8 mouse cellular contexts compared by ENCODE assay signal in genomic region chr7:15955509-15955908, GRCm38 (mm10). TPM values are rescaled to one million over a fixed set of nuclear protein-coding genes. Genes with fewer than 3 reads are reported as not detected.
DNase-seq lines count a peak whose midpoint lies in the region; ATAC-seq and TF ChIP-seq lines count a peak whose summit lies in the region.

No protein-coding gene starts in this region.

- H3K27me3 ChIP-seq in forebrain, embryonic 11.5 days (ENCODE audit: control insufficient read depth, insufficient read depth, low read length): no peaks in the 10 kb centered on the region
- no peaks in the 10 kb centered on the region for H3K27me3 ChIP-seq in forebrain, embryonic 15.5 days
- H3K27me3 ChIP-seq in limb, embryonic 12.5 days: peaks cover 23% of the 10 kb centered on the region
- H3K27me3 ChIP-seq in midbrain, embryonic 14.5 days (ENCODE audit: control insufficient read depth, insufficient read depth, low read length): no peaks in the 10 kb centered on the region
- H3K27me3 ChIP-seq in thymus, adult 2 months (ENCODE audit: control insufficient read depth, insufficient read depth, low read length): peaks cover 11% of the 10 kb centered on the region; the same call in 1 of the 2 replicates

- H3K9ac ChIP-seq in forebrain, embryonic 11.5 days (ENCODE audit: low read length): peak overlapping the region; percentile 48
- no peak overlapping the region for H3K9ac ChIP-seq in forebrain, embryonic 15.5 days (replicated peaks)
- H3K9ac ChIP-seq in limb, embryonic 12.5 days (replicated peaks): peak overlapping the region; percentile 53; the same call in 1 of the 2 replicates
- H3K9ac ChIP-seq in midbrain, embryonic 14.5 days (replicated peaks; ENCODE audit: low read length): no peak overlapping the region; the same call in 1 of the 2 replicates

- no peak for TF ChIP-seq CTCF in thymus, adult 2 months (IDR thresholded peaks at IDR 0.05; ENCODE audit: borderline replicate concordance, control insufficient read depth, extremely low read depth, insufficient read depth, low read length, poor library complexity)

- no peak overlapping the region for H3K27ac ChIP-seq in forebrain, embryonic 11.5 days (ENCODE audit: low read depth, low read length)
- no peak overlapping the region for H3K27ac ChIP-seq in forebrain, embryonic 15.5 days (replicated peaks)
- H3K27ac ChIP-seq in limb, embryonic 12.5 days: no peak overlapping the region
- H3K27ac ChIP-seq in midbrain, embryonic 14.5 days (replicated peaks; ENCODE audit: low read depth, low read length): no peak overlapping the region
- H3K27ac ChIP-seq in thymus, adult 2 months (ENCODE audit: control insufficient read depth, insufficient read depth, low read length): no peak overlapping the region

- peak overlapping the region; percentile 22; the same call in 1 of the 2 replicates for H3K4me3 ChIP-seq in forebrain, embryonic 11.5 days (ENCODE audit: low read depth, low read length)
- H3K4me3 ChIP-seq in forebrain, embryonic 15.5 days: no peak overlapping the region
- H3K4me3 ChIP-seq in limb, embryonic 12.5 days (replicated peaks): peak overlapping the region; percentile 26
- peak overlapping the region; percentile 13; the same call in 1 of the 2 replicates for H3K4me3 ChIP-seq in midbrain, embryonic 14.5 days (replicated peaks; ENCODE audit: low read depth, low read length)
- H3K4me3 ChIP-seq in thymus, adult 2 months (ENCODE audit: control insufficient read depth, insufficient read depth, low read length): no peak overlapping the region

- DNase-seq in forebrain, embryonic 11.5 days (ENCODE audit: low spot score): no peak
- DNase-seq in midbrain, embryonic 14.5 days: no peak
- DNase-seq in thymus, adult 2 months: no peak
- no peak for DNase-seq in layer of hippocampus, postnatal 36 days
- DNase-seq in cerebellum, adult 11-12 months: no peak

- WGBS in forebrain, embryonic 11.5 days: 17% methylated on average over 7 of the region's 7 CpGs
- 24% methylated on average over 7 of the region's 7 CpGs for WGBS in forebrain, embryonic 15.5 days
- WGBS in limb, embryonic 12.5 days: 17% methylated on average over 7 of the region's 7 CpGs
- 23% methylated on average over 7 of the region's 7 CpGs for WGBS in midbrain, embryonic 14.5 days
- WGBS in thymus, adult 2 months: 7% methylated on average over 7 of the region's 7 CpGs

- no peaks in the 10 kb centered on the region for H3K4me1 ChIP-seq in forebrain, embryonic 11.5 days (replicated peaks; ENCODE audit: control insufficient read depth, insufficient read depth, low read length)
- H3K4me1 ChIP-seq in forebrain, embryonic 15.5 days: no peaks in the 10 kb centered on the region
- H3K4me1 ChIP-seq in limb, embryonic 12.5 days (replicated peaks): 0 out of 2 replicates have a peak, but pooled peaks cover 6% of the 10 kb centered on the region
- H3K4me1 ChIP-seq in midbrain, embryonic 14.5 days (ENCODE audit: control insufficient read depth, insufficient read depth, low read length): peaks cover 2% of the 10 kb centered on the region; the same call in 1 of the 2 replicates
- H3K4me1 ChIP-seq in thymus, adult 2 months (replicated peaks; ENCODE audit: control insufficient read depth, insufficient read depth, low read length): 0 out of 2 replicates have a peak, but pooled peaks cover 2% of the 10 kb centered on the region

- TF ChIP-seq POLR2A in thymus, adult 2 months (IDR thresholded peaks at IDR 0.05; ENCODE audit: control insufficient read depth, extremely low read depth, insufficient read depth, low read length, poor library complexity): no peak

- no peak for ATAC-seq in forebrain, embryonic 11.5 days (replicated peaks; ENCODE audit: low FRiP score)
- ATAC-seq in forebrain, embryonic 15.5 days (replicated peaks): no peak
- peak; percentile 28 for ATAC-seq in granulocyte monocyte progenitor cell, adult 5-6 weeks (replicated peaks; ENCODE audit: poor library complexity, severe bottlenecking)
- no peak for ATAC-seq in limb, embryonic 12.5 days (ENCODE audit: insufficient number of reproducible peaks, insufficient read depth, low FRiP score, low TSS enrichment, low read depth)
- ATAC-seq in midbrain, embryonic 14.5 days (ENCODE audit: low FRiP score, low TSS enrichment): no peak

- H3K36me3 ChIP-seq in forebrain, embryonic 11.5 days (ENCODE audit: control insufficient read depth, insufficient read depth, low read length): no peaks in the 10 kb centered on the region
- no peaks in the 10 kb centered on the region for H3K36me3 ChIP-seq in forebrain, embryonic 15.5 days
- H3K36me3 ChIP-seq in limb, embryonic 12.5 days: no peaks in the 10 kb centered on the region
- H3K36me3 ChIP-seq in midbrain, embryonic 14.5 days (ENCODE audit: control insufficient read depth, insufficient read depth, low read length): no peaks in the 10 kb centered on the region
- no peaks in the 10 kb centered on the region for H3K36me3 ChIP-seq in thymus, adult 2 months (ENCODE audit: control insufficient read depth, insufficient read depth, low read length)

- no peaks in the 10 kb centered on the region; the same call in 1 of the 2 replicates for H3K9me3 ChIP-seq in forebrain, embryonic 11.5 days (ENCODE audit: control insufficient read depth, low read length)
- H3K9me3 ChIP-seq in forebrain, embryonic 15.5 days: no peaks in the 10 kb centered on the region
- no peaks in the 10 kb centered on the region for H3K9me3 ChIP-seq in limb, embryonic 12.5 days
- no peaks in the 10 kb centered on the region for H3K9me3 ChIP-seq in midbrain, embryonic 14.5 days (ENCODE audit: control insufficient read depth, low read length)

- peak overlapping the region; percentile 45 for H3K4me2 ChIP-seq in forebrain, embryonic 11.5 days (ENCODE audit: low read depth, low read length, severe bottlenecking)
- no peak overlapping the region; the same call in 1 of the 2 replicates for H3K4me2 ChIP-seq in forebrain, embryonic 15.5 days (replicated peaks)
- peak overlapping the region; percentile 54 for H3K4me2 ChIP-seq in limb, embryonic 12.5 days
- peak overlapping the region; percentile 42 for H3K4me2 ChIP-seq in midbrain, embryonic 14.5 days (ENCODE audit: low read length)

RNA-seq across cellular contexts. Expression of gene Nop53, which starts 9.6 kb away (rescaled TPM):
- polyA plus RNA-seq in forebrain, embryonic 11.5 days (2014; fragmentation: Nextera tagmentation; extraction: Ambion mirVana): 169 and 174 TPM in 2 replicates
- 144 and 150 TPM in 2 replicates for polyA plus RNA-seq in forebrain, embryonic 15.5 days (2015; fragmentation: Nextera tagmentation; extraction: Ambion mirVana)
- total RNA-seq in granulocyte monocyte progenitor cell, adult 5-6 weeks (2014; fragmentation: Nextera tagmentation): 70.6 and 105 TPM in 2 replicates
- 186 and 221 TPM in 2 replicates for total RNA-seq in granulocyte monocyte progenitor cell, adult 5-6 weeks (2017)
- polyA plus RNA-seq in limb, embryonic 12.5 days (2016; fragmentation: Nextera tagmentation; extraction: Ambion mirVana): 187 and 192 TPM in 2 replicates
- polyA plus RNA-seq in midbrain, embryonic 14.5 days (2014; fragmentation: Nextera tagmentation; extraction: Ambion mirVana): 135 and 136 TPM in 2 replicates
- polyA plus RNA-seq in thymus, adult 2 months (2012; rRNA removed): 170 and 192 TPM in 2 replicates
- 100 to 1,000 TPM; 112 to 113 TPM for total RNA-seq in layer of hippocampus, postnatal 36 days (2021)

RNA-seq across cellular contexts. Expression of gene Ehd2, which starts 11.9 kb away (rescaled TPM):
- polyA plus RNA-seq in forebrain, embryonic 11.5 days (2014; fragmentation: Nextera tagmentation; extraction: Ambion mirVana): 10.4 and 11.3 TPM in 2 replicates
- polyA plus RNA-seq in forebrain, embryonic 15.5 days (2015; fragmentation: Nextera tagmentation; extraction: Ambion mirVana): 3.7 and 5.0 TPM in 2 replicates
- not detected in 2 replicates for total RNA-seq in granulocyte monocyte progenitor cell, adult 5-6 weeks (2014; fragmentation: Nextera tagmentation)
- total RNA-seq in granulocyte monocyte progenitor cell, adult 5-6 weeks (2017): 0.13 TPM in 1 of 2 replicates, not detected in the other
- 10.0 and 12.4 TPM in 2 replicates for polyA plus RNA-seq in limb, embryonic 12.5 days (2016; fragmentation: Nextera tagmentation; extraction: Ambion mirVana)
- polyA plus RNA-seq in midbrain, embryonic 14.5 days (2014; fragmentation: Nextera tagmentation; extraction: Ambion mirVana): 3.1 and 3.9 TPM in 2 replicates
- polyA plus RNA-seq in thymus, adult 2 months (2012; rRNA removed): 15.0 and 17.4 TPM in 2 replicates
- 1 to 10 TPM; 4.1 to 5.8 TPM for total RNA-seq in layer of hippocampus, postnatal 36 days (2021)

RNA-seq across cellular contexts. Expression of gene Selenow, which starts 33.3 kb away (rescaled TPM):
- 944 and 965 TPM in 2 replicates for polyA plus RNA-seq in forebrain, embryonic 11.5 days (2014; fragmentation: Nextera tagmentation; extraction: Ambion mirVana)
- polyA plus RNA-seq in forebrain, embryonic 15.5 days (2015; fragmentation: Nextera tagmentation; extraction: Ambion mirVana): 1,503 and 1,574 TPM in 2 replicates
- 96.6 and 124 TPM in 2 replicates for total RNA-seq in granulocyte monocyte progenitor cell, adult 5-6 weeks (2014; fragmentation: Nextera tagmentation)
- total RNA-seq in granulocyte monocyte progenitor cell, adult 5-6 weeks (2017): 28.8 and 30.2 TPM in 2 replicates
- 912 and 933 TPM in 2 replicates for polyA plus RNA-seq in limb, embryonic 12.5 days (2016; fragmentation: Nextera tagmentation; extraction: Ambion mirVana)
- polyA plus RNA-seq in midbrain, embryonic 14.5 days (2014; fragmentation: Nextera tagmentation; extraction: Ambion mirVana): 1,539 and 1,832 TPM in 2 replicates
- 408 and 474 TPM in 2 replicates for polyA plus RNA-seq in thymus, adult 2 months (2012; rRNA removed)
- 1,000 to 10,000 TPM; 1,445 to 1,563 TPM for total RNA-seq in layer of hippocampus, postnatal 36 days (2021)

Comparison
In these comparisons a context has a peak if more than half of its experiments do, and no peak if none do; other contexts are left out.
1. H3K4me3 ChIP-seq: peak in forebrain, embryonic 11.5 days (single experiment), limb, embryonic 12.5 days (single experiment) and midbrain, embryonic 14.5 days (single experiment); none in forebrain, embryonic 15.5 days (single experiment) and thymus, adult 2 months (single experiment).
2. H3K9ac ChIP-seq: peak in forebrain, embryonic 11.5 days (single experiment) and limb, embryonic 12.5 days (single experiment); none in forebrain, embryonic 15.5 days (single experiment) and midbrain, embryonic 14.5 days (single experiment).